Mouse (Mus musculus) embryonic facial prominence, embryonic 15.5 days (tissue): ENCODE results near the gene Agr2. TPM values are rescaled to one million over a fixed set of nuclear protein-coding genes. Genes with fewer than 3 reads are reported as not detected.

Experiments
- ATAC-seq: fragments of 200-750 bp; cut with Nextera tagmentation; 2 replicates; pipeline ENCODE4 v1.8.0; 2017; ENCODE audit warnings: low read depth, moderate TSS enrichment; ENCODE audit not compliant: insufficient number of reproducible peaks, low FRiP score, low TSS enrichment
- H3K27ac ChIP-seq: fragments of 300-500 bp; sonication (generic); replicated peaks from 2 replicates; pipeline ENCODE4 v1.5.1; 2015; ENCODE audit warnings: mild to moderate bottlenecking, inconsistent platforms
- H3K27me3 ChIP-seq: fragments of 300-500 bp; sonication (generic); 2 replicates; pipeline ENCODE4 v1.6.1; 2015; ENCODE audit warnings: inconsistent platforms
- H3K36me3 ChIP-seq: fragments of 300-500 bp; sonication (generic); 2 replicates; pipeline ENCODE4 v1.6.1; 2015; ENCODE audit warnings: mild to moderate bottlenecking, inconsistent platforms
- H3K4me1 ChIP-seq: fragments of 300-500 bp; sonication (generic); 2 replicates; pipeline ENCODE4 v1.6.1; 2015; ENCODE audit warnings: inconsistent platforms
- H3K4me2 ChIP-seq: fragments of 300-500 bp; sonication (generic); replicated peaks from 2 replicates; pipeline ENCODE4 v1.6.1; 2015; ENCODE audit warnings: mild to moderate bottlenecking, inconsistent platforms
- H3K4me3 ChIP-seq: fragments of 300-500 bp; sonication (generic); replicated peaks from 2 replicates; pipeline ENCODE4 v1.5.1; 2015; ENCODE audit warnings: mild to moderate bottlenecking, inconsistent platforms
- H3K9ac ChIP-seq: fragments of 300-500 bp; sonication (generic); 2 replicates; pipeline ENCODE4 v1.6.1; 2015; ENCODE audit warnings: inconsistent platforms
- H3K9me3 ChIP-seq: fragments of 300-500 bp; sonication (generic); replicated peaks from 2 replicates; pipeline ENCODE4 v1.6.1; 2016; ENCODE audit warnings: inconsistent platforms
- WGBS: fragments of 180-500 bp; shearing (Covaris S2); methylation state at CpG from one replicate; pipeline ENCODE4 v1.1.7; 2015; 5-methylcytosine and 5-hydroxymethylcytosine counted together
- polyA plus RNA-seq: library from polyadenylated mRNA; unstranded; fragments of >200 nt; fragmentation: Nextera tagmentation; extraction: Ambion mirVana; gene quantifications from 2 replicates; pipeline ENCODE4 v1.2.1, GENCODE M21; 2015

Gene Agr2
- polyA plus RNA-seq, 1 experiment from 2014 or later: 13.8 TPM

DNA sequence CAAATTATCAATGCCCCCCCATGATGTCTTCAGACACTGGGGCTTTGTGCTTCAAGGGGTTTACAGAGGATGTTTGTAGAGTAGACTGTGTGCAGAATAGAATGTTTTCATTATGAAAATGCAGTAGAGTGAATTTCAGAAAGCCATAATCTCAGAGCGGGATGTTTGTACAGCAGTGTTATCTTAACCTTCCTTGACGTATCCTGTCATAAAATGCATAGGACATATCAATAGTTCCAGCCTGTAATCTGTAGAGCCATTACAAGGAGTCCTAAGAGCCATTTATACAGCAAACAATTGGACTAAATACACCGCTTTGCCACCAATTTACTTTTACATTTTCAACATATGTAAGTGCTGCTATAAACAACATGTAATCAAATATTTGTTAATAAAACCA, 876 bp downstream of the Agr2 start:
- no peaks in the 10 kb centered on the region for H3K27me3 ChIP-seq
- 77% methylated on average over 3 of the region's 3 CpGs for WGBS

DNA sequence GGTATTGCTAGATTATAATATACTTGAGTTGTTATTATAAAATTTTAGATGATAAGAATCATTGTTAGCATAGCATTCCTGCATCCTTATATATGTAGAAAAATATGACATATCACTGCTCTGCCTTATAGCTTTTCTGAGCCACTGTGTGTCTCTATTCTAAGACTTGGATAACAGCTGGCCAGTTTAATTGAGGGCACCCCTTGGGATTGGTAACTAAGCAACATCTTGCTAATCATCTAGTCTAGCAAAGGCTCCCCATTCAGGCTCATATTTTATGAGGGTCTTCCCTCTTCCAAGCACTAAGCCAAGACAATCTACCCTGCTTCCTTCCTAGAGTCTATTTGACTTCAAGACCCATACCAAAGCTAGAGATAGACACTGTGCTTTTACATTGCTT, 1.4 kb downstream of the Agr2 start:
- no peak overlapping the region for H3K27ac ChIP-seq
- H3K4me3 ChIP-seq: no peak overlapping the region
- no peaks in the 10 kb centered on the region for H3K4me1 ChIP-seq
- H3K4me2 ChIP-seq: no peak overlapping the region
- no peak overlapping the region for H3K9ac ChIP-seq
- no peaks in the 10 kb centered on the region for H3K36me3 ChIP-seq
- H3K27me3 ChIP-seq: no peaks in the 10 kb centered on the region
- ATAC-seq: no peak
- no peaks in the 10 kb centered on the region for H3K9me3 ChIP-seq

More for the DNA sequence above, 876 bp downstream of the Agr2 start:
- H3K36me3 ChIP-seq: no peaks in the 10 kb centered on the region
- no peaks in the 10 kb centered on the region for H3K9me3 ChIP-seq
- no peak overlapping the region for H3K27ac ChIP-seq
- no peak overlapping the region for H3K4me3 ChIP-seq
- H3K9ac ChIP-seq: no peak overlapping the region
- no peak overlapping the region for H3K4me2 ChIP-seq
- no peaks in the 10 kb centered on the region for H3K4me1 ChIP-seq
- ATAC-seq: no peak

DNA sequence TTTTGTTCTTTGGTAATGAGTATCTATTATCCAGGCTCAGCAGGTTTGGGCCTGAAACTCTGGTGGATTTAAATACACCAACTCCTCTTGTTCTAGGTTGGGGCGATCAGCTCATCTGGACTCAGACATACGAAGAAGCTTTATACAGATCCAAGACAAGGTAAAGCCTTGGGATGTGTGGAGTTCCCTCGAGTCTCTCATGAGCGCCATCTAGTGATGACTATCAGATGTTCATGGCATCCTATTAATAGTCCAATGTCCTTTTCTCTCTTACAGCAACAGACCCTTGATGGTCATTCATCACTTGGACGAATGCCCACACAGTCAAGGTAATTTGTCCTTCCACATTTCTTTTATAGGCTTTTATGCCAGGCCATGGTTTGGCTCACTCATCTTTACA, 3.1 kb downstream of the Agr2 start:
- no peak for ATAC-seq
- 29% methylated on average over 5 of the region's 5 CpGs for WGBS
- H3K9ac ChIP-seq: no peak overlapping the region

DNA sequence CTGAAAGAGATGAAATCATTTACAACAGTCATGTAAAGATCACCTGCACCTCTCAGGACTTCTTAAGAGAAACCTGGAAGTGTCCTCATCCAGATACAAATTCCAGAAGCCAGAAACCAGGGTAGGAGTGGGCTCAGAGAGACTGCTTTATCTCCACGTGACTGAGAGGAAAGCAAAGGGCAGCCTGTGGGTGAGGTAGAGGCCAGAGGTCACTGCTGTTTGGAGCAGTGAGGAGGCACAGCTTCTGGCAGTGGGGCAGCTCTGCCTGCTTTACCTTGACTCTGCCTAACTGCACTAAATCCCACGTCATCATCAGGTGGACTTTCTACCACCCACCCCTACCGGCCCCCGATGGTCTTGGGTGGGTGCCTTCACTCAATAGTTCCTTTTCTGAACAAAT, 12.0 kb downstream of the Agr2 start:
- Histone ChIP-seq H3K4me3 (no peak overlapping the region), H3K27me3 (no peaks in the 10 kb centered on the region), H3K9ac (no peak overlapping the region), H3K4me2 (no peak overlapping the region), H3K9me3 (no peaks in the 10 kb centered on the region), H3K27ac (no peak overlapping the region), H3K4me1 (no peaks in the 10 kb centered on the region), H3K36me3 (no peaks in the 10 kb centered on the region)
- no peak for ATAC-seq
- 67% methylated on average over 4 of the region's 4 CpGs for WGBS

More for the DNA sequence above, 3.1 kb downstream of the Agr2 start:
- Histone ChIP-seq H3K27me3 (no peaks in the 10 kb centered on the region), H3K36me3 (no peaks in the 10 kb centered on the region), H3K4me1 (no peaks in the 10 kb centered on the region), H3K9me3 (no peaks in the 10 kb centered on the region), H3K4me2 (no peak overlapping the region), H3K27ac (no peak overlapping the region), H3K4me3 (no peak overlapping the region)

DNA sequence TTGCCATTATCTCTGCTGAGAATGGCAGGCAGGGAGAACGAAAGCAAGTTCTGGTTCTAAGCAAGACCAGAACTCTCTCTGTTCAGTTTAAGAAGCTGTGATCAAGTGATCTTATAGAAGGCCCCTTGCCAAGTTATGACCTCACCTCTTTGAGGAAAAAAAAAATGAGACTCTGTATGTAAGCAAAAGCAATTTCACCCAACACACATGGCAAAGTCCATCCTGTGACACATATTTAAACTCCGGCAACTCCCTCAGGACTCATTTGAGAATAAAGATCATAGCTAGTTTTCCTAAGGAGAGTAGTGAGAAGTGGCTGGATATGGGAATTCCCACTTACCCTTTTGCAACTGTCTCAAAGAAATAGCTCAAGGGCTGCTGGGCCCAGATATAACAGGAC, 14.9 kb downstream of the Agr2 start:
- Histone ChIP-seq H3K36me3 (no peaks in the 10 kb centered on the region), H3K4me3 (no peak overlapping the region), H3K4me2 (no peak overlapping the region), H3K9ac (no peak overlapping the region), H3K27me3 (no peaks in the 10 kb centered on the region), H3K27ac (no peak overlapping the region), H3K9me3 (no peaks in the 10 kb centered on the region), H3K4me1 (no peaks in the 10 kb centered on the region)
- no peak for ATAC-seq
- 62% methylated on average over 2 of the region's 2 CpGs for WGBS

DNA sequence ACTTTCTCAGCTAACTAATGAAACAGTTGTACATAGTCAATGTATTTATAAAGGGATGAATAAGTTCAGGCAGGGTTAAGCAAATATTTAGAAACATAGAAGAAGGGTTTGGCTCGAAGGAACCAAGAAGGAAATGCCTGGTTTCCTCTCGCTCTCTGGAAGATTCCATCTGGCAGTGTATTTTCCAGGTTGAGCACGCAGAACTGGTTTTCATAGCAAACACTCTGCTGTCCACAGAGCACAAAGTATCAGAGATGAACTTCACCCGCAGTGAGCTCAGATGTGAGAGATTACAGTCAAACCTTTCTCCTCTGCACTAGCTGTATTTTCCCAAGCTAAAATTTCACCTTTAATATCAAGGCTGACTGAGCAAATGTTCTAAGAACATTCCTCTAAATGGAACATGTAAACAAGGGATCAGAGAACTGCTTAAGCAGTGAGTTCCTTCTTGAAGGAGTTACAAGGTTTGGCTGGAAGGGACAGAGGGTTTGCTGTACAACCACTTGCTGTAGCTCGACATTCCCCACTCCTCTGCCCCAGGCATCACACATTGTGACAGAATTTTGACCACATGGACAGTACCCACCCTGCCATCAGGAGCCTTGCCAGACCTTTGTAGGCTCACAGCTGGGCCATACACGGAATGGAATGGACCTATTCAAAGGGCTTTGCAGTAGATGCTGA, 15.8 kb downstream of the Agr2 start:
- 52% methylated on average over 6 of the region's 6 CpGs for WGBS
- no peak overlapping the region for H3K4me3 ChIP-seq
- no peak for ATAC-seq
- H3K9ac ChIP-seq: no peak overlapping the region
- no peaks in the 10 kb centered on the region for H3K27me3 ChIP-seq
- no peaks in the 10 kb centered on the region for H3K9me3 ChIP-seq
- no peak overlapping the region for H3K4me2 ChIP-seq
- H3K36me3 ChIP-seq: no peaks in the 10 kb centered on the region
- H3K27ac ChIP-seq: no peak overlapping the region
- no peaks in the 10 kb centered on the region for H3K4me1 ChIP-seq

DNA sequence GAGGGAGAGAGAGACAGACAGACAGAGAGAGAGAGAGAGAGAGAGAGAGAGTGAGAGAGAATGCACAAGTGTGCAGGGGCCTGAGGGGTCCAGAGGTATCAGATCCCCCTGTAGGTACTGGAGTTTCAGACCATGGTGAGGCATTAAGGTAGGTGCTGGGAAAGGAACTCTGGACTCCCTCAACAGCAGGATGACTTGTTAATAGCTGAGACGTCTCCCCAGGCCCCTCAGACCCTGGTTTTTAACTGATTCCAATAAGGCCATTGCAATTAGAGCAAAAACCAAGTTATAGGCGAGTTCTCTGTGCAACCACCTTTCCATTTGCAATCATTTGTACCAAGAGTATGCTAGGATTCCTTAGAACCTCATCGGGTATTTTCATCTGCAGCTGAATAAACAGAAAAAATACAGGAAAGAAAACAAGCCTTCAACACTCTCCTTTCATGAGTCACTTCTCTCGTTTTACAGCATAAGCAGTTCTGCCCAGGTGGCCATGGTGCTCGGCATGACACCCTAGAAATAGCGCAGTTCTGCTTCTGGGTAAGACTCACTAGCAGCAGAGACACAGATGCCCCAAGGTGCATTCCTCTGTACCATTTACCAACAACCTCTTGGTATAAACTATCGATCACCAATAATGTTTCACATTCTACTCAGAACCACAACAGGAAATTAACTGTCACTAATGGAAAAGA, 20.7 kb downstream of the Agr2 start:
- WGBS: 68% methylated on average over 7 of the region's 7 CpGs
- H3K27ac ChIP-seq: no peak overlapping the region
- ATAC-seq: no peak

DNA sequence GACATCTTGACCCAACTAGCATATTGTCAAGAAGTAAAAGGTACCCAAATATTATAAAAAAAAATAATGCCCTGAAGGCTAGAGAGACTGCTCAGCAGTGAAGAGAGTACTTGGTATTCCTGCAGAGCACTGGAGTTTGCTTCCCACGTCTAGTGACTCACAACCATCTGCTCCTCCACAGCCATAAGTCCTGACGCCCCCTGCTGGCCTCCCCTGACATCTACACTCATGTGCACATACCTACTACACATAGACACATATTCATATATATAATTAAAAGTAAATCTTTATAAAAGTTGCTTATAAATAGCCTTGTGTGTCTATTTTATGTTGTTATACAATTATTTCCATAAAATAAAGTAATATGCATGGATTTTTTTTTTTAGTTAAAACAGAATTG, 25.1 kb downstream of the Agr2 start:
- Histone ChIP-seq H3K9ac (no peak overlapping the region), H3K9me3 (no peaks in the 10 kb centered on the region), H3K4me2 (no peak overlapping the region), H3K4me1 (no peaks in the 10 kb centered on the region), H3K36me3 (no peaks in the 10 kb centered on the region), H3K27ac (no peak overlapping the region), H3K27me3 (no peaks in the 10 kb centered on the region), H3K4me3 (no peak overlapping the region)
- 76% methylated on average over 2 of the region's 2 CpGs for WGBS
- ATAC-seq: no peak

More for the DNA sequence above, 20.7 kb downstream of the Agr2 start:
- H3K4me2 ChIP-seq: no peak overlapping the region
- no peaks in the 10 kb centered on the region for H3K36me3 ChIP-seq
- no peaks in the 10 kb centered on the region for H3K4me1 ChIP-seq
- no peaks in the 10 kb centered on the region for H3K27me3 ChIP-seq
- H3K4me3 ChIP-seq: no peak overlapping the region
- no peaks in the 10 kb centered on the region for H3K9me3 ChIP-seq
- no peak overlapping the region for H3K9ac ChIP-seq

DNA sequence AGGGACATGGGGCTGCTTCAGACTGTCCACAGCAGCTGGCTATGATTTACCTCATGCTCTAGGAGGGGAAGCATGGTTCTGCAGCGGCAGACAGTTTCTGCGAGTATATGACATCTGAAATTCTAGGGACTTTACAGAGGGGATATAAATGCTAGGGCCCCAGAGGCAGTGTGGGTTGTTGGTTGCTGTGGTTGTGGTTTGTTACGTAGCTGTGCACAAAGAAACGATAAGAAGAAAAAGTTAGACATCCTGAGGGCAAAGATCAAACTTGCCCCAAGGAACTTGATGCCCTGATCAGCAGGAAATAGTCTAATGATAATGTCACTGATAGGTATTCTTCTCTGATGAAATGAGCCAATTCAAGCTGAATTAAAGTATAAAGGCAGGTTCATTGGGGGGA, 26.9 kb downstream of the Agr2 start:
- ATAC-seq: no peak
- Histone ChIP-seq H3K4me1 (no peaks in the 10 kb centered on the region), H3K9me3 (no peaks in the 10 kb centered on the region), H3K27me3 (no peaks in the 10 kb centered on the region), H3K36me3 (no peaks in the 10 kb centered on the region), H3K4me2 (no peak overlapping the region), H3K9ac (no peak overlapping the region), H3K4me3 (no peak overlapping the region), H3K27ac (no peak overlapping the region)
- WGBS: 68% methylated on average over 4 of the region's 4 CpGs

DNA sequence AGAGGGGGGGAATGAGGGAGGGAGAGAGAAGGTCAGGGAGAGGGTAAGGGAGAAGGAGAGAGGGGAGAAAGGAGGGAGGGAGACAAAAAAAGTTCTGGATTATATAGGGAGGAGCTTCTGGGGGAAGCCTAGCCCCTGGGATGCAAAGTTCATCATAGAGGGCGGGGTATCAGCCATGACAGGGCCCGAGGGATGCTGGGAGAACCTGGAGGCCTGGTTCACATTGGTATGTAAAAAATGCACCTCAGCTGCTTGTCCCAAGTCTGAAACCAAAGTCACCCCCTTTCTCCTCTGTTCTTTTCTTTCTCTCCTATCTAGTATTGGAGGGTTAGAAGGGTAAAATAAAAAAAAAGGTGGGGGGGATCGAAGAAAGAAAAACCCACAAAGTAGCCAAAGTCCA, 27.4 kb downstream of the Agr2 start:
- Histone ChIP-seq H3K36me3 (no peaks in the 10 kb centered on the region), H3K4me2 (no peak overlapping the region), H3K9me3 (no peaks in the 10 kb centered on the region), H3K27ac (no peak overlapping the region), H3K4me3 (no peak overlapping the region), H3K9ac (no peak overlapping the region), H3K4me1 (no peaks in the 10 kb centered on the region), H3K27me3 (no peaks in the 10 kb centered on the region)
- WGBS: 80% methylated on average over 3 of the region's 3 CpGs
- no peak for ATAC-seq

DNA sequence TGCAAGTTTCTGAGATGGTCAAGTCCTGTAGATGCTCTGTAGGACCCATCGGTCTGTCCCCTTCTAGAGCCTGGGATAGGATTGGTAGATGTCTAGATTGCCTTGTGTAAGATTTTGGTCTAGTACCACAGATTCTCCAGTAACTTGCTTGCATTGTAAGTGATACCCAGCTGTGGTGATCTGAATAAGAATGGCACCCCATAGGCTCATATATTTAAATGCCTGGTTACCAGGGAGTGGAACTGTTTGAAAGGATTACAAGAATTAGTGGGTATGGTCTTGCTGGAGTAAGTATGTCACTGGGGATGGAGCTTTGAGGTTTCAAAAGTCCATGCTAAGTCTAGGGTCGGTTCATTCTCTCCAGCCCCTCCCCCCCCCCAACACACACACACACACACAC, 28.0 kb downstream of the Agr2 start:
- Histone ChIP-seq H3K27me3 (no peaks in the 10 kb centered on the region), H3K4me1 (no peaks in the 10 kb centered on the region), H3K27ac (no peak overlapping the region), H3K36me3 (no peaks in the 10 kb centered on the region), H3K4me3 (no peak overlapping the region), H3K9me3 (no peaks in the 10 kb centered on the region), H3K9ac (no peak overlapping the region), H3K4me2 (no peak overlapping the region)
- 100% methylated on average over 2 of the region's 2 CpGs for WGBS
- no peak for ATAC-seq

DNA sequence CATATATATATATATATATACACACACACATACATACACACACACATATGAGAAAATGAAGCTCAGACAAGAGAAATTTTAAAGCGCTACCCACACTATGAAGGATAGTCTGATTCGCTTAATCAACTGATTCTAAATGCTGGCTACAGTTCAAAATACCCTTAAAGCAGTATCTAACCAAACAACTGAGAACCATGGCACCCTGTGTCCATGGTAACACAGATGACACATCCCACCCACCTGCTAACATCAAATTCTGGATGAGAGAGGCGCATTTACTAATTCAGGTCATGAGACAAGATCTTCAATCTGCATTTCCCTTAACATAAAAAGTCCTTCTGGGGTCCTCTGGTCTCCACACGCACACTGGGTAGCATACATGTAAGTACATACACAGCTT, 33.4 kb downstream of the Agr2 start:
- H3K9me3 ChIP-seq: no peaks in the 10 kb centered on the region
- H3K4me2 ChIP-seq: no peak overlapping the region
- WGBS: 93% methylated on average over 4 of the region's 4 CpGs
- H3K27ac ChIP-seq: no peak overlapping the region
- no peak overlapping the region for H3K4me3 ChIP-seq
- H3K27me3 ChIP-seq: no peaks in the 10 kb centered on the region
- no peak overlapping the region for H3K9ac ChIP-seq
- no peaks in the 10 kb centered on the region for H3K36me3 ChIP-seq
- no peaks in the 10 kb centered on the region for H3K4me1 ChIP-seq
- no peak for ATAC-seq
